Mouse (Mus musculus) intestine, embryonic 15.5 days (tissue): ENCODE results near the gene Wdr76. TPM values are rescaled to one million over a fixed set of nuclear protein-coding genes. Genes with fewer than 3 reads are reported as not detected.
"Not testable (repeated sequence)": the region's sequence is repeated elsewhere in the genome, so short reads cannot be mapped to it uniquely, and the experiment has no call there.

Experiments
- ATAC-seq: fragments of 200-750 bp; cut with Nextera tagmentation; 2 replicates; pipeline ENCODE4 v1.8.0; 2017; ENCODE audit warnings: moderate TSS enrichment, moderate library complexity
- H3K27ac ChIP-seq: fragments of 300-500 bp; sonication (generic); 2 replicates; pipeline ENCODE4 v1.5.1; 2015; ENCODE audit warnings: mild to moderate bottlenecking, inconsistent platforms
- H3K27me3 ChIP-seq: fragments of 300-500 bp; sonication (generic); replicated peaks from 2 replicates; pipeline ENCODE4 v1.6.1; 2015; ENCODE audit warnings: inconsistent platforms
- H3K36me3 ChIP-seq: fragments of 300-500 bp; sonication (generic); 2 replicates; pipeline ENCODE4 v1.6.1; 2015; ENCODE audit warnings: inconsistent platforms
- H3K4me1 ChIP-seq: fragments of 300-500 bp; sonication (generic); replicated peaks from 2 replicates; pipeline ENCODE4 v1.6.1; 2015; ENCODE audit warnings: inconsistent platforms
- H3K4me2 ChIP-seq: fragments of 300-500 bp; sonication (generic); replicated peaks from 2 replicates; pipeline ENCODE4 v1.6.1; 2015; ENCODE audit warnings: mild to moderate bottlenecking, inconsistent platforms
- H3K4me3 ChIP-seq: fragments of 300-500 bp; sonication (generic); replicated peaks from 2 replicates; pipeline ENCODE4 v1.5.1; 2015; ENCODE audit warnings: inconsistent platforms
- H3K9ac ChIP-seq: fragments of 300-500 bp; sonication (generic); 2 replicates; pipeline ENCODE4 v1.6.1; 2015; ENCODE audit warnings: inconsistent platforms
- H3K9me3 ChIP-seq: fragments of 300-500 bp; sonication (generic); 2 replicates; pipeline ENCODE4 v1.6.1; 2016; ENCODE audit warnings: inconsistent platforms
- WGBS: fragments of 180-500 bp; shearing (Covaris S2); methylation state at CpG from one replicate; pipeline ENCODE4 v1.1.7; 2015; 5-methylcytosine and 5-hydroxymethylcytosine counted together
- polyA plus RNA-seq: library from polyadenylated mRNA; unstranded; fragments of >200 nt; fragmentation: Nextera tagmentation; extraction: Ambion mirVana; gene quantifications from 2 replicates; pipeline ENCODE4 v1.2.1, GENCODE M21; 2015

Gene Wdr76
- polyA plus RNA-seq, 1 experiment from 2014 or later, result 8.6 TPM

GRCm38 (mm10) chr2:121501550-121501949, 5.0 kb upstream of the Wdr76 start:
- not testable (repeated sequence) for H3K27me3 ChIP-seq, ATAC-seq, H3K4me2 ChIP-seq, H3K9ac ChIP-seq, H3K9me3 ChIP-seq, H3K27ac ChIP-seq, H3K4me1 ChIP-seq, H3K4me3 ChIP-seq, H3K36me3 ChIP-seq
- WGBS, result 49% methylated on average over 3 of the region's 6 CpGs

GRCm38 (mm10) chr2:121507173-121507950, 839 bp downstream of the Wdr76 start:
- no peak overlapping the region; the same call in 1 of the 2 replicates for H3K27ac ChIP-seq
- 4% methylated on average over 12 of the region's 12 CpGs for WGBS
- H3K9me3 ChIP-seq, result no peaks in the 10 kb centered on the region
- no peak for ATAC-seq
- H3K4me2 ChIP-seq, result peak overlapping the region; percentile 64
- H3K4me3 ChIP-seq, result peak overlapping the region; percentile 64
- H3K9ac ChIP-seq, result peak overlapping the region; percentile 60
- H3K4me1 ChIP-seq, result peaks cover 9% of the 10 kb centered on the region
- no peaks in the 10 kb centered on the region for H3K27me3 ChIP-seq
- no peaks in the 10 kb centered on the region for H3K36me3 ChIP-seq

GRCm38 (mm10) chr2:121507951-121508330, 1.4 kb downstream of the Wdr76 start:
- H3K4me1 ChIP-seq, result peaks cover 9% of the 10 kb centered on the region
- H3K9ac ChIP-seq, result peak overlapping the region; percentile 60; the same call in 1 of the 2 replicates
- no peaks in the 10 kb centered on the region for H3K27me3 ChIP-seq
- no peaks in the 10 kb centered on the region for H3K36me3 ChIP-seq
- no peak overlapping the region for H3K27ac ChIP-seq
- peak overlapping the region; percentile 64 for H3K4me2 ChIP-seq
- H3K4me3 ChIP-seq, result peak overlapping the region; percentile 64
- H3K9me3 ChIP-seq, result no peaks in the 10 kb centered on the region
- WGBS, result 43% methylated on average over 2 of the region's 2 CpGs
- no peak for ATAC-seq

- Histone ChIP-seq H3K36me3 (no peaks in the 10 kb centered on the region), H3K9me3 (no peaks in the 10 kb centered on the region), H3K4me3 (peak overlapping the region; percentile 38), H3K27ac (no peak overlapping the region), H3K27me3 (no peaks in the 10 kb centered on the region), H3K9ac (peak overlapping the region; percentile 28; the same call in 1 of the 2 replicates), H3K4me1 (peaks cover 9% of the 10 kb centered on the region), H3K4me2 (peak overlapping the region; percentile 62)
- 15% methylated on average over 16 of the region's 16 CpGs for WGBS
- ATAC-seq, result peak; percentile 81
These were observed 3.1 kb downstream of the Wdr76 start for GRCm38 (mm10) chr2:121509584-121509983.

- Histone ChIP-seq H3K9ac (no peak overlapping the region), H3K4me1 (peaks cover 9% of the 10 kb centered on the region), H3K27me3 (no peaks in the 10 kb centered on the region), H3K9me3 (no peaks in the 10 kb centered on the region), H3K36me3 (no peaks in the 10 kb centered on the region), H3K4me3 (no peak overlapping the region), H3K27ac (no peak overlapping the region), H3K4me2 (no peak overlapping the region)
- WGBS, result 86% methylated on average over 8 of the region's 8 CpGs
- ATAC-seq, result no peak
These were observed 4.9 kb downstream of the Wdr76 start for GRCm38 (mm10) chr2:121511401-121511800.

- H3K27me3 ChIP-seq, H3K9ac ChIP-seq, H3K9me3 ChIP-seq, H3K27ac ChIP-seq, H3K36me3 ChIP-seq, H3K4me3 ChIP-seq, H3K4me2 ChIP-seq, H3K4me1 ChIP-seq, ATAC-seq: not testable (repeated sequence)
- WGBS, result 90% methylated on average over 5 of the region's 5 CpGs
These were observed 6.7 kb downstream of the Wdr76 start for GRCm38 (mm10) chr2:121512991-121513765.

GRCm38 (mm10) chr2:121514211-121514610, 7.7 kb downstream of the Wdr76 start:
- 93% methylated on average over 4 of the region's 4 CpGs for WGBS
- no peaks in the 10 kb centered on the region for H3K9me3 ChIP-seq

GRCm38 (mm10) chr2:121518106-121518505, 11.6 kb downstream of the Wdr76 start:
- Histone ChIP-seq H3K27me3 (no peaks in the 10 kb centered on the region), H3K4me1 (no peaks in the 10 kb centered on the region), H3K27ac (no peak overlapping the region), H3K4me2 (no peak overlapping the region), H3K36me3 (peaks cover 3% of the 10 kb centered on the region; the same call in 1 of the 2 replicates), H3K4me3 (no peak overlapping the region), H3K9me3 (no peaks in the 10 kb centered on the region), H3K9ac (no peak overlapping the region)
- 90% methylated on average over 5 of the region's 5 CpGs for WGBS
- no peak for ATAC-seq

More at GRCm38 (mm10) chr2:121514211-121514610, 7.7 kb downstream of the Wdr76 start:
- Histone ChIP-seq H3K36me3 (peaks cover 3% of the 10 kb centered on the region; the same call in 1 of the 2 replicates), H3K27me3 (no peaks in the 10 kb centered on the region), H3K4me1 (peaks cover 5% of the 10 kb centered on the region; the same call in 1 of the 2 replicates), H3K27ac (no peak overlapping the region), H3K4me2 (no peak overlapping the region), H3K4me3 (no peak overlapping the region), H3K9ac (no peak overlapping the region)
- no peak for ATAC-seq

GRCm38 (mm10) chr2:121518711-121519110, 12.2 kb downstream of the Wdr76 start:
- ATAC-seq, H3K27me3 ChIP-seq, H3K4me2 ChIP-seq, H3K4me3 ChIP-seq, H3K36me3 ChIP-seq, H3K9me3 ChIP-seq, H3K4me1 ChIP-seq, H3K9ac ChIP-seq, H3K27ac ChIP-seq: not testable (repeated sequence)
- WGBS, result 90% methylated on average over 4 of the region's 4 CpGs

- no peak for ATAC-seq
- no peak overlapping the region for H3K4me3 ChIP-seq
- peaks cover 3% of the 10 kb centered on the region; the same call in 1 of the 2 replicates for H3K36me3 ChIP-seq
- H3K27me3 ChIP-seq, result no peaks in the 10 kb centered on the region
- H3K27ac ChIP-seq, result no peak overlapping the region
- no peak overlapping the region for H3K4me2 ChIP-seq
- WGBS, result 90% methylated on average over 2 of the region's 2 CpGs
- no peak overlapping the region for H3K9ac ChIP-seq
- H3K9me3 ChIP-seq, result no peaks in the 10 kb centered on the region
- no peaks in the 10 kb centered on the region for H3K4me1 ChIP-seq
These were observed 15.5 kb downstream of the Wdr76 start for GRCm38 (mm10) chr2:121522006-121522405.

GRCm38 (mm10) chr2:121522830-121523229, 16.3 kb downstream of the Wdr76 start:
- H3K36me3 ChIP-seq, H3K9me3 ChIP-seq, H3K4me3 ChIP-seq, ATAC-seq, H3K27ac ChIP-seq, H3K4me1 ChIP-seq, H3K27me3 ChIP-seq, H3K4me2 ChIP-seq, H3K9ac ChIP-seq: not testable (repeated sequence)
- 98% methylated on average over 3 of the region's 3 CpGs for WGBS

GRCm38 (mm10) chr2:121525056-121525455, 18.5 kb downstream of the Wdr76 start:
- WGBS, result 91% methylated on average over 2 of the region's 2 CpGs
- H3K27ac ChIP-seq, result no peak overlapping the region
- no peak for ATAC-seq

More at GRCm38 (mm10) chr2:121525056-121525455, 18.5 kb downstream of the Wdr76 start:
- H3K9me3 ChIP-seq, result no peaks in the 10 kb centered on the region
- no peaks in the 10 kb centered on the region for H3K36me3 ChIP-seq
- H3K4me1 ChIP-seq, result no peaks in the 10 kb centered on the region
- H3K27me3 ChIP-seq, result no peaks in the 10 kb centered on the region
- no peak overlapping the region for H3K4me3 ChIP-seq
- no peak overlapping the region for H3K9ac ChIP-seq
- no peak overlapping the region for H3K4me2 ChIP-seq
